In genomic region chr5:139734746-139735145, GRCm38 (mm10) we compare ENCODE assay signal across 9 mouse cellular contexts. TPM values are rescaled to one million over a fixed set of nuclear protein-coding genes. Genes with fewer than 3 reads are reported as not detected.
DNase-seq lines count a peak whose midpoint lies in the region; ATAC-seq lines count a peak whose summit lies in the region.
"Had no signal": no experiment of that assay in that cellular context is flagged by ENCODE, and none has a peak within 500 bp of the region (broad histone marks: within the 10 kb centered on the region; RNA-seq: fewer than 3 reads in every experiment).

No protein-coding gene starts in this region.

- no peaks in the 10 kb centered on the region for H3K9me3 ChIP-seq in heart, embryonic 13.5 days
- H3K9me3 ChIP-seq in hindbrain, embryonic 15.5 days, result no peaks in the 10 kb centered on the region
- H3K9me3 ChIP-seq in midbrain, embryonic 13.5 days, result no peaks in the 10 kb centered on the region

- no peak for DNase-seq in heart, postnatal 36 days
- DNase-seq in NIH3T3 (ENCODE audit: low read depth), result peak; percentile 73
- DNase-seq in c-Kit-positive CD71-positive TER-119-positive erythroid progenitor cells, embryonic 14.5 days (ENCODE audit: low spot score), result no peak
- DNase-seq in thymus, postnatal 4 days, result no peak
- DNase-seq: cerebellum, postnatal 25 days had no signal

- peak overlapping the region; percentile 57 for H3K4me3 ChIP-seq in heart, embryonic 13.5 days
- H3K4me3 ChIP-seq in hindbrain, embryonic 15.5 days, result peak overlapping the region; percentile 52
- no peak overlapping the region for H3K4me3 ChIP-seq in midbrain, embryonic 13.5 days (replicated peaks)

- 68% methylated on average over 7 of the region's 7 CpGs for WGBS in heart, embryonic 13.5 days
- 79% methylated on average over 7 of the region's 7 CpGs for WGBS in hindbrain, embryonic 15.5 days
- WGBS in midbrain, embryonic 13.5 days, result 83% methylated on average over 7 of the region's 7 CpGs

- intact Hi-C loops in heart, postnatal 36 days (cut with DNase I), result no loop called here

- ATAC-seq in heart, embryonic 13.5 days (ENCODE audit: extremely low read depth, insufficient number of reproducible peaks, low FRiP score, low TSS enrichment), result no peak
- no peak for ATAC-seq in hindbrain, embryonic 15.5 days (ENCODE audit: low FRiP score, low read depth)
- no peak for ATAC-seq in midbrain, embryonic 13.5 days
- ATAC-seq in CD4-positive, CD25-positive, alpha-beta regulatory T cell, adult 4 months, result no peak

- peak overlapping the region; percentile 91 for H3K4me2 ChIP-seq in heart, embryonic 13.5 days
- peak overlapping the region; percentile 93 for H3K4me2 ChIP-seq in hindbrain, embryonic 15.5 days
- peak overlapping the region; percentile 84 for H3K4me2 ChIP-seq in midbrain, embryonic 13.5 days (replicated peaks)

- H3K36me3 ChIP-seq in heart, embryonic 13.5 days, result no peaks in the 10 kb centered on the region
- no peaks in the 10 kb centered on the region for H3K36me3 ChIP-seq in hindbrain, embryonic 15.5 days
- H3K36me3 ChIP-seq in midbrain, embryonic 13.5 days, result no peaks in the 10 kb centered on the region

- peak overlapping the region; percentile 33; the same call in 1 of the 2 replicates for H3K9ac ChIP-seq in heart, embryonic 13.5 days
- 0 out of 2 replicates have a peak overlapping the region, but pooled peaks have one; percentile 60 for H3K9ac ChIP-seq in hindbrain, embryonic 15.5 days
- H3K9ac ChIP-seq in midbrain, embryonic 13.5 days (replicated peaks), result no peak overlapping the region

- H3K4me1 ChIP-seq in heart, embryonic 13.5 days, result peaks cover 66% of the 10 kb centered on the region
- peaks cover 50% of the 10 kb centered on the region for H3K4me1 ChIP-seq in hindbrain, embryonic 15.5 days (replicated peaks)
- peaks cover 45% of the 10 kb centered on the region for H3K4me1 ChIP-seq in midbrain, embryonic 13.5 days (replicated peaks)

- 0 out of 2 replicates have a peak overlapping the region, but pooled peaks have one; percentile 32 for H3K27ac ChIP-seq in heart, embryonic 13.5 days (replicated peaks)
- H3K27ac ChIP-seq in hindbrain, embryonic 15.5 days (replicated peaks), result no peak overlapping the region
- no peak overlapping the region for H3K27ac ChIP-seq in midbrain, embryonic 13.5 days

- peaks cover 14% of the 10 kb centered on the region for H3K27me3 ChIP-seq in heart, embryonic 13.5 days (replicated peaks)
- H3K27me3 ChIP-seq in hindbrain, embryonic 15.5 days, result no peaks in the 10 kb centered on the region
- peaks cover 5% of the 10 kb centered on the region; the same call in 1 of the 2 replicates for H3K27me3 ChIP-seq in midbrain, embryonic 13.5 days

RNA-seq across cellular contexts. Expression of gene Micall2, which starts 1.4 kb away (rescaled TPM):
- polyA plus RNA-seq in heart, embryonic 13.5 days (2015; fragmentation: Nextera tagmentation; extraction: Ambion mirVana), result 1.7 TPM in 2 replicates
- total RNA-seq in heart, postnatal 36 days (2021), result 1 to 10 TPM; 2.4 to 2.8 TPM
- polyA plus RNA-seq in hindbrain, embryonic 15.5 days (2015; fragmentation: Nextera tagmentation; extraction: Ambion mirVana), result 10.1 and 12.2 TPM in 2 replicates
- 7.5 and 8.9 TPM in 2 replicates for polyA plus RNA-seq in midbrain, embryonic 13.5 days (2015; fragmentation: Nextera tagmentation; extraction: Ambion mirVana)
- polyA plus RNA-seq in CD4-positive, CD25-positive, alpha-beta regulatory T cell, adult 4 months (2017; shearing (Covaris generic)), result not detected

RNA-seq across cellular contexts. Expression of gene Ints1, which starts 40.7 kb away (rescaled TPM):
- polyA plus RNA-seq in heart, embryonic 13.5 days (2015; fragmentation: Nextera tagmentation; extraction: Ambion mirVana), result 15.6 and 19.1 TPM in 2 replicates
- total RNA-seq in heart, postnatal 36 days (2021), result 10 to 100 TPM; 40.4 to 42.7 TPM
- polyA plus RNA-seq in hindbrain, embryonic 15.5 days (2015; fragmentation: Nextera tagmentation; extraction: Ambion mirVana), result 30.0 and 30.3 TPM in 2 replicates
- 24.0 and 28.9 TPM in 2 replicates for polyA plus RNA-seq in midbrain, embryonic 13.5 days (2015; fragmentation: Nextera tagmentation; extraction: Ambion mirVana)
- polyA plus RNA-seq in CD4-positive, CD25-positive, alpha-beta regulatory T cell, adult 4 months (2017; shearing (Covaris generic)), result 10 to 100 TPM in 1 of 2 experiments, 1 to 10 TPM in 1; 8.8 to 18.3 TPM

RNA-seq across cellular contexts. Expression of gene Mafk, which starts 56.6 kb away (rescaled TPM):
- 17.6 and 21.7 TPM in 2 replicates for polyA plus RNA-seq in heart, embryonic 13.5 days (2015; fragmentation: Nextera tagmentation; extraction: Ambion mirVana)
- total RNA-seq in heart, postnatal 36 days (2021), result 10 to 100 TPM; 36.9 to 37.7 TPM
- 11.7 and 13.5 TPM in 2 replicates for polyA plus RNA-seq in hindbrain, embryonic 15.5 days (2015; fragmentation: Nextera tagmentation; extraction: Ambion mirVana)
- 15.4 TPM in 2 replicates for polyA plus RNA-seq in midbrain, embryonic 13.5 days (2015; fragmentation: Nextera tagmentation; extraction: Ambion mirVana)
- polyA plus RNA-seq in CD4-positive, CD25-positive, alpha-beta regulatory T cell, adult 4 months (2017; shearing (Covaris generic)), result 10 to 100 TPM; 13.6 to 17.2 TPM
